ENCODE assay signal across 23 mouse cellular contexts in the genomic region with DNA sequence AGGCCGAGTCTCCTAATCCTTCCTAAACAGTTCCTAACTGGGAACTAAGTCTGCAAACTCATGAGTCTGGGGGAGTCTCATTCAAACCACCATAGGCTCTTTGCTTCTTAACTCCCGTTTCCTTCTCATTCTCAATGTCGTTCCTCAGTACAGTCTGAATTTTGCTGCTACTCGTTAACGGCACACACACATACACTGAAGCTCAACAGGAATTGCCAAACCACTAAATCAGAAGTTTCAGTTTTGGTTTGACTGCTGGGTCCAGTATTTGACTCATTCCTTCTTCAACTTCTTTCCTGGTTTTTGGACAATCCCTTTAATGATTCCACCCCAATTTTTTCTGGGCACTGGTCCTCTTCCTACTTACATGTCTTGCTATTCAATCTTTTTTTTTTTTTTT.
"Had no signal": no experiment of that assay in that cellular context is flagged by ENCODE, and none has a peak within 500 bp of the region (broad histone marks: within the 10 kb centered on the region; RNA-seq: fewer than 3 reads in every experiment).

No protein-coding gene starts in this region.

- H3K27me3 ChIP-seq: heart, embryonic 12.5 days; hindbrain, embryonic 13.5 days; hindbrain, embryonic 15.5 days; intestine, embryonic 15.5 days; limb, embryonic 12.5 days had no signal

- H3K9me3 ChIP-seq: heart, embryonic 10.5 days; heart, embryonic 12.5 days; hindbrain, embryonic 13.5 days; hindbrain, embryonic 15.5 days; intestine, embryonic 15.5 days; limb, embryonic 10.5 days; limb, embryonic 12.5 days; liver, embryonic 13.5 days; liver, embryonic 15.5 days had no signal

- H3K27ac ChIP-seq: heart, embryonic 10.5 days; hindbrain, embryonic 13.5 days; hindbrain, embryonic 15.5 days; hindbrain, postnatal 0 days; intestine, embryonic 15.5 days; layer of hippocampus, adult 2 months; left cerebral cortex, adult 2 months; limb, embryonic 10.5 days; limb, embryonic 12.5 days; liver, embryonic 13.5 days; liver, embryonic 15.5 days had no signal

- DNase-seq: gastrocnemius, postnatal 14 days; gastrocnemius, postnatal 36 days; heart, postnatal 10 days; heart, postnatal 4 days; kidney, adult 18-20 months; kidney, adult 8-10 months; kidney, postnatal 10 days; kidney, postnatal 25 days; kidney, postnatal 4 days; liver; liver, embryonic 13.5 days had no signal

- H3K4me2 ChIP-seq: heart, embryonic 12.5 days; hindbrain, embryonic 13.5 days; hindbrain, embryonic 15.5 days; intestine, embryonic 15.5 days; limb, embryonic 12.5 days; liver, embryonic 13.5 days; liver, embryonic 15.5 days had no signal

- H3K36me3 ChIP-seq: intestine, embryonic 15.5 days; limb, embryonic 12.5 days; liver, embryonic 13.5 days; liver, embryonic 15.5 days had no signal

- ATAC-seq: hindbrain, postnatal 0 days; intestine, embryonic 15.5 days; intestine, postnatal 0 days had no signal

- H3K4me3 ChIP-seq: heart, embryonic 10.5 days; heart, embryonic 12.5 days; hindbrain, embryonic 13.5 days; hindbrain, embryonic 15.5 days; intestine, embryonic 15.5 days; layer of hippocampus, adult 2 months; left cerebral cortex, adult 2 months; limb, embryonic 10.5 days; limb, embryonic 12.5 days; liver, embryonic 13.5 days; liver, embryonic 15.5 days had no signal

- H3K4me1 ChIP-seq: heart, embryonic 10.5 days; heart, embryonic 12.5 days; hindbrain, embryonic 13.5 days; hindbrain, embryonic 15.5 days; intestine, embryonic 15.5 days; limb, embryonic 10.5 days; limb, embryonic 12.5 days; liver, embryonic 13.5 days; liver, embryonic 15.5 days had no signal

- H3K9ac ChIP-seq: heart, embryonic 12.5 days; hindbrain, embryonic 13.5 days; hindbrain, embryonic 15.5 days; intestine, embryonic 15.5 days; limb, embryonic 12.5 days; liver, embryonic 13.5 days; liver, embryonic 15.5 days had no signal
